Mouse (Mus musculus): ENCODE measurements around the gene Zfp169. TPM values are rescaled to one million over a fixed set of nuclear protein-coding genes. Genes with fewer than 3 reads are reported as not detected.
"Not testable (repeated sequence)": the region's sequence is repeated elsewhere in the genome, so short reads cannot be mapped to it uniquely, and the experiment has no call there.

Gene Zfp169
- polyA plus RNA-seq, 1 experiment from 2014 or later: 4.8 TPM

GRCm38 (mm10) chr13:48544867-48545266 lies 31.6 kb upstream of the Zfp169 start:
- peak overlapping the region; percentile 92 for H3K4me3 ChIP-seq
- H3K9ac ChIP-seq: peak overlapping the region; percentile 79
- WGBS: 48% methylated on average over 4 of the region's 4 CpGs
- H3K4me2 ChIP-seq: peak overlapping the region; percentile 52
- peaks cover 29% of the 10 kb centered on the region for H3K4me1 ChIP-seq
- no peaks in the 10 kb centered on the region for H3K27me3 ChIP-seq
- H3K27ac ChIP-seq: peak overlapping the region; percentile 50; the same call in 1 of the 2 replicates
- no peaks in the 10 kb centered on the region for H3K9me3 ChIP-seq
- ATAC-seq (ENCODE audit: insufficient number of reproducible peaks, low FRiP score, low TSS enrichment, low read depth): no peak
- H3K36me3 ChIP-seq: no peaks in the 10 kb centered on the region

GRCm38 (mm10) chr13:48544391-48544790 lies 31.1 kb upstream of the Zfp169 start:
- H3K27ac ChIP-seq: 0 out of 2 replicates have a peak overlapping the region, but pooled peaks have one; percentile 38
- H3K9me3 ChIP-seq: no peaks in the 10 kb centered on the region
- no peaks in the 10 kb centered on the region for H3K27me3 ChIP-seq
- peak overlapping the region; percentile 92 for H3K4me3 ChIP-seq
- H3K4me2 ChIP-seq: peak overlapping the region; percentile 52
- no peak overlapping the region for H3K9ac ChIP-seq
- ATAC-seq (ENCODE audit: insufficient number of reproducible peaks, low FRiP score, low TSS enrichment, low read depth): no peak
- peaks cover 32% of the 10 kb centered on the region for H3K4me1 ChIP-seq
- no peaks in the 10 kb centered on the region for H3K36me3 ChIP-seq

GRCm38 (mm10) chr13:48540488-48540887 lies 27.2 kb upstream of the Zfp169 start:
- Histone ChIP-seq H3K4me1 (peaks cover 30% of the 10 kb centered on the region), H3K9me3 (no peaks in the 10 kb centered on the region), H3K4me2 (no peak overlapping the region), H3K4me3 (no peak overlapping the region), H3K27me3 (no peaks in the 10 kb centered on the region), H3K36me3 (peaks cover 10% of the 10 kb centered on the region), H3K27ac (no peak overlapping the region), H3K9ac (no peak overlapping the region)
- 22% methylated on average over 1 of the region's 1 CpGs for WGBS
- no peak for ATAC-seq (ENCODE audit: insufficient number of reproducible peaks, low FRiP score, low TSS enrichment, low read depth)

- Histone ChIP-seq H3K36me3 (peaks cover 28% of the 10 kb centered on the region), H3K9ac (no peak overlapping the region), H3K4me3 (no peak overlapping the region), H3K4me1 (no peaks in the 10 kb centered on the region), H3K27me3 (no peaks in the 10 kb centered on the region), H3K4me2 (no peak overlapping the region), H3K27ac (no peak overlapping the region), H3K9me3 (no peaks in the 10 kb centered on the region)
- 93% methylated on average over 5 of the region's 5 CpGs for WGBS
- ATAC-seq (ENCODE audit: insufficient number of reproducible peaks, low FRiP score, low TSS enrichment, low read depth): no peak
These were observed 20.2 kb upstream of the Zfp169 start for GRCm38 (mm10) chr13:48533441-48533840.

GRCm38 (mm10) chr13:48531448-48531847 lies 18.2 kb upstream of the Zfp169 start:
- no peak for ATAC-seq (ENCODE audit: insufficient number of reproducible peaks, low FRiP score, low TSS enrichment, low read depth)
- no peak overlapping the region for H3K4me3 ChIP-seq
- WGBS: 78% methylated on average over 2 of the region's 2 CpGs

GRCm38 (mm10) chr13:48530685-48531084 lies 17.4 kb upstream of the Zfp169 start:
- no peak; the same call in 1 of the 2 replicates for ATAC-seq (ENCODE audit: insufficient number of reproducible peaks, low FRiP score, low TSS enrichment, low read depth)

More at GRCm38 (mm10) chr13:48531448-48531847, 18.2 kb upstream of the Zfp169 start:
- Histone ChIP-seq H3K27ac (no peak overlapping the region), H3K36me3 (peaks cover 23% of the 10 kb centered on the region; the same call in 1 of the 2 replicates), H3K9ac (no peak overlapping the region), H3K27me3 (no peaks in the 10 kb centered on the region), H3K9me3 (no peaks in the 10 kb centered on the region), H3K4me1 (no peaks in the 10 kb centered on the region), H3K4me2 (no peak overlapping the region)

GRCm38 (mm10) chr13:48529028-48529427 lies 15.8 kb upstream of the Zfp169 start:
- no peak overlapping the region for H3K27ac ChIP-seq
- no peaks in the 10 kb centered on the region for H3K4me1 ChIP-seq
- H3K27me3 ChIP-seq: no peaks in the 10 kb centered on the region
- H3K4me2 ChIP-seq: no peak overlapping the region
- 37% methylated on average over 2 of the region's 2 CpGs for WGBS
- H3K4me3 ChIP-seq: no peak overlapping the region
- no peak for ATAC-seq (ENCODE audit: insufficient number of reproducible peaks, low FRiP score, low TSS enrichment, low read depth)
- H3K9me3 ChIP-seq: no peaks in the 10 kb centered on the region
- no peak overlapping the region for H3K9ac ChIP-seq
- peaks cover 9% of the 10 kb centered on the region; the same call in 1 of the 2 replicates for H3K36me3 ChIP-seq

More at GRCm38 (mm10) chr13:48530685-48531084, 17.4 kb upstream of the Zfp169 start:
- peaks cover 20% of the 10 kb centered on the region; the same call in 1 of the 2 replicates for H3K36me3 ChIP-seq
- H3K27me3 ChIP-seq: no peaks in the 10 kb centered on the region
- peak overlapping the region; percentile 3; the same call in 1 of the 2 replicates for H3K27ac ChIP-seq
- WGBS: 64% methylated on average over 2 of the region's 2 CpGs
- H3K4me1 ChIP-seq: no peaks in the 10 kb centered on the region
- no peaks in the 10 kb centered on the region for H3K9me3 ChIP-seq
- no peak overlapping the region for H3K4me2 ChIP-seq
- no peak overlapping the region for H3K4me3 ChIP-seq
- H3K9ac ChIP-seq: no peak overlapping the region

GRCm38 (mm10) chr13:48528123-48528871 lies 15.0 kb upstream of the Zfp169 start:
- 0 out of 2 replicates have a peak, but pooled peaks have one; percentile 44 for ATAC-seq (ENCODE audit: insufficient number of reproducible peaks, low FRiP score, low TSS enrichment, low read depth)
- H3K4me3 ChIP-seq: no peak overlapping the region
- H3K4me2 ChIP-seq: no peak overlapping the region
- H3K27me3 ChIP-seq: no peaks in the 10 kb centered on the region
- no peak overlapping the region for H3K27ac ChIP-seq
- 54% methylated on average over 15 of the region's 15 CpGs for WGBS
- H3K4me1 ChIP-seq: no peaks in the 10 kb centered on the region
- H3K9ac ChIP-seq: no peak overlapping the region
- no peaks in the 10 kb centered on the region for H3K9me3 ChIP-seq
- peaks cover 1% of the 10 kb centered on the region; the same call in 1 of the 2 replicates for H3K36me3 ChIP-seq

- no peaks in the 10 kb centered on the region for H3K27me3 ChIP-seq
- H3K4me3 ChIP-seq: no peak overlapping the region
- no peak overlapping the region for H3K27ac ChIP-seq
- no peak overlapping the region for H3K4me2 ChIP-seq
- ATAC-seq (ENCODE audit: insufficient number of reproducible peaks, low FRiP score, low TSS enrichment, low read depth): no peak
- WGBS: 74% methylated on average over 5 of the region's 5 CpGs
- H3K9ac ChIP-seq: no peak overlapping the region
- H3K9me3 ChIP-seq: no peaks in the 10 kb centered on the region
- H3K36me3 ChIP-seq: no peaks in the 10 kb centered on the region
- H3K4me1 ChIP-seq: no peaks in the 10 kb centered on the region
These were observed 12.5 kb upstream of the Zfp169 start for GRCm38 (mm10) chr13:48525745-48526144.

DNA sequence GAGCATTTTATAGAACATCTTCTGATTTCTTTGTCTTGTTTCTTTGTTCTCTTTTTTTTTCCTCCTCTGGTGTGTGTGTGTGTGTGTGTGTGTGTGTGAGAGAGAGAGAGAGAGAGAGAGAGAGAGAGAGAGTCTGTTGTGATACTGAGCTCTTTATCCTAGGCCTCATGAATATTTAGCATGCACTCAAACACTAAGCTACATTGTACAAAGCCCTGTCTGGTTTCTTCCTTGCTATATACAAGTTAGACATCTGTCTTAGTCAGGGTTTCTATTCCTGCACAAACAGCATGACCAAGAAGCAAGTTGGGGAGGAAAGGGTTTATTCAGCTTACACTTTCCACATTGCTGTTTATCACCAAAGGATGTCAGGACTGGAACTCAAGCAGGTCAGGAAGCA lies 5.9 kb upstream of the Zfp169 start:
- ATAC-seq (ENCODE audit: insufficient number of reproducible peaks, low FRiP score, low TSS enrichment, low read depth); H3K27ac ChIP-seq; H3K4me3 ChIP-seq; H3K4me1 ChIP-seq; H3K27me3 ChIP-seq; H3K4me2 ChIP-seq; H3K9me3 ChIP-seq; H3K9ac ChIP-seq; H3K36me3 ChIP-seq: not testable (repeated sequence)

DNA sequence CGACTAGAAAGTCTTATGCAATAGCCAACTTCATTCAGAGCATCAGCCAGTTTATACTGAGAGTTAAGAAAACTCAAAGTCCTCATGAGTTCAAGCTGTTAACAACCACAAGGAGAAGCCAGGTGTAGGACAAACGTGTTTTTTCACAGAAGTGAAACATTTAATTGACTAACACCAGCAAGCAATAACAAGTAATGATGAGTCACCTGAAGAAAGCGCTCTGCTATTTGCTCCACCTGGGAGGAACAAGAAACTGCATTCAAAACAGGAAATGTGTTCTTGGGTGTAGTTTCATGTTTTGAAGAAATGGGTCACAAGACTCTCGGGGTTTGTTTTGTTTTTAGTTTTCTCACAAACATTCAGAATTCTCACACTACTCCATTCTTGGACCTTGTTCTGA lies 2.6 kb upstream of the Zfp169 start:
- H3K27me3 ChIP-seq: no peaks in the 10 kb centered on the region
- H3K4me1 ChIP-seq: peaks cover 7% of the 10 kb centered on the region
- no peak for ATAC-seq (ENCODE audit: insufficient number of reproducible peaks, low FRiP score, low TSS enrichment, low read depth)
- no peaks in the 10 kb centered on the region for H3K36me3 ChIP-seq
- H3K9me3 ChIP-seq: no peaks in the 10 kb centered on the region
- no peak overlapping the region for H3K4me3 ChIP-seq
- WGBS: 73% methylated on average over 4 of the region's 4 CpGs
- H3K4me2 ChIP-seq: no peak overlapping the region
- H3K27ac ChIP-seq: no peak overlapping the region
- no peak overlapping the region for H3K9ac ChIP-seq

DNA sequence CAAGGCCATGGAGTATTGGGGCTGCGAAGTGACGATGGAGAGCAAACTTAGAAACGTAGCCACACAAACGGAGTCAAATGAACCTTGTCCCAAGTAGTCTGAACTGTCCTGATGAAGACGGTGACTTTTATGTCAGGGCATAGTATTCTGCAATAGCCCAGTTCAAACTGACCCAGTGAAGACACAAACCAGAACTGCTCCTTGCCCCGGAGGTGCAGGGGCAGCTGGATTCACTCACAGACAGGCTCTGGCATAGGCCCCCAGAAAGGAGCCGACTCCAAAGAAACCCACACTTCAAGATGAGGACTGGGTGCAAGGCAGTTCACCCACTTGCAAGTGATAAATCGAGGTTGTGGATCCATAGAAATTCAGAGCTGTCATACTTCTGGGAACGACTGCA lies 4.6 kb downstream of the Zfp169 start:
- ATAC-seq (ENCODE audit: insufficient number of reproducible peaks, low FRiP score, low TSS enrichment, low read depth): no peak
- Histone ChIP-seq H3K4me2 (no peak overlapping the region), H3K36me3 (peaks cover 18% of the 10 kb centered on the region), H3K4me1 (peaks cover 7% of the 10 kb centered on the region), H3K9ac (no peak overlapping the region), H3K27me3 (no peaks in the 10 kb centered on the region), H3K4me3 (no peak overlapping the region), H3K27ac (no peak overlapping the region), H3K9me3 (no peaks in the 10 kb centered on the region)
- 87% methylated on average over 9 of the region's 9 CpGs for WGBS
